Mouse (Mus musculus) thymus, adult 2 months (tissue): ENCODE data around the gene Agap2.

Source experiments
- CTCF ChIP-seq: fragments of 200-500 bp; IDR thresholded peaks from 2 replicates; pipeline ENCODE4 v1.5.1; 2012; ENCODE audit warnings: mild to moderate bottlenecking, control low read depth, low read length, moderate library complexity, borderline replicate concordance; ENCODE audit not compliant: control insufficient read depth, poor library complexity, insufficient read depth; ENCODE audit errors: extremely low read depth
- POLR2A ChIP-seq: fragments of 200-500 bp; IDR thresholded peaks from 2 replicates; pipeline ENCODE4 v1.6.1; 2012; ENCODE audit warnings: mild to moderate bottlenecking, low read length, control low read depth, moderate library complexity; ENCODE audit not compliant: control insufficient read depth, poor library complexity, insufficient read depth; ENCODE audit errors: extremely low read depth

GRCm38 (mm10) chr10:127036273-127036672 is 38.8 kb upstream of the Agap2 start:
- TF ChIP-seq POLR2A (no peak), CTCF (no peak)
